Mouse (Mus musculus) megakaryocyte, adult 5-6 weeks (primary cell): ENCODE data around the gene Dennd1c. TPM values are rescaled to one million over a fixed set of nuclear protein-coding genes. Genes with fewer than 3 reads are reported as not detected.

Source experiments
- ATAC-seq: 2 replicates; pipeline ENCODE4 v1.8.0; 2016; ENCODE audit warnings: mild to moderate bottlenecking, inconsistent platforms; ENCODE audit not compliant: poor library complexity, severe bottlenecking
- total RNA-seq, 2 experiments: library from RNA; stranded (forward) in 1 of 2; stranded (reverse) in 1 of 2; fragments of 153-499, 151-499 nt in 1 of 2; fragments of 221-1000, 200-1000 nt in 1 of 2; gene quantifications; 2 replicates each; pipeline versions ENCODE4 v1.2.3 to v1.2.4; 2015 to 2017

The Dennd1c gene
- total RNA-seq (2015) (69.7 and 73.9 TPM in 2 replicates), total RNA-seq (2017) (21.2 and 35.8 TPM in 2 replicates)

GRCm38 (mm10) chr17:57078336-57078735 lies at the start of gene Dennd1c:
Gene Dennd1c, minus strand, starts transcription at chr17:57078514.
- peak; percentile 96 for ATAC-seq

- ATAC-seq = no peak
Measured at GRCm38 (mm10) chr17:57125853-57126622, 47.7 kb upstream of the Dennd1c start.

- ATAC-seq = no peak
Measured at GRCm38 (mm10) chr17:57124792-57125191, 46.5 kb upstream of the Dennd1c start.

GRCm38 (mm10) chr17:57123192-57124118 lies 45.1 kb upstream of the Dennd1c start:
- no peak for ATAC-seq

- no peak for ATAC-seq
Measured at GRCm38 (mm10) chr17:57121856-57122255, 43.5 kb upstream of the Dennd1c start.

GRCm38 (mm10) chr17:57118524-57119349 lies 40.4 kb upstream of the Dennd1c start:
- no peak for ATAC-seq

- ATAC-seq = no peak
Measured at GRCm38 (mm10) chr17:57116801-57117200, 38.5 kb upstream of the Dennd1c start.

GRCm38 (mm10) chr17:57112768-57113474 lies 34.6 kb upstream of the Dennd1c start:
- peak; percentile 96 for ATAC-seq

GRCm38 (mm10) chr17:57110005-57110404 lies 31.7 kb upstream of the Dennd1c start:
- no peak for ATAC-seq

- no peak for ATAC-seq
Measured at GRCm38 (mm10) chr17:57108666-57109171, 30.4 kb upstream of the Dennd1c start.

- ATAC-seq = no peak
Measured at GRCm38 (mm10) chr17:57108040-57108665, 29.8 kb upstream of the Dennd1c start.

- no peak for ATAC-seq
Measured at GRCm38 (mm10) chr17:57107064-57107463, 28.8 kb upstream of the Dennd1c start.

GRCm38 (mm10) chr17:57106035-57106368 lies 27.7 kb upstream of the Dennd1c start:
- no peak for ATAC-seq

GRCm38 (mm10) chr17:57105181-57106034 lies 27.1 kb upstream of the Dennd1c start, which contains the start of gene Tnfsf9:
Gene Tnfsf9, plus strand, starts transcription at chr17:57105325.
- ATAC-seq = peak; percentile 55

GRCm38 (mm10) chr17:57104496-57104895 lies 26.2 kb upstream of the Dennd1c start:
- ATAC-seq = no peak

- ATAC-seq = no peak
Measured at GRCm38 (mm10) chr17:57102276-57102675, 24.0 kb upstream of the Dennd1c start.

GRCm38 (mm10) chr17:57099629-57100325 lies 21.5 kb upstream of the Dennd1c start:
- no peak for ATAC-seq

GRCm38 (mm10) chr17:57098321-57098720 lies 20.0 kb upstream of the Dennd1c start:
- ATAC-seq = no peak
